ENCODE assay signal across 8 mouse cellular contexts in the genomic region with DNA sequence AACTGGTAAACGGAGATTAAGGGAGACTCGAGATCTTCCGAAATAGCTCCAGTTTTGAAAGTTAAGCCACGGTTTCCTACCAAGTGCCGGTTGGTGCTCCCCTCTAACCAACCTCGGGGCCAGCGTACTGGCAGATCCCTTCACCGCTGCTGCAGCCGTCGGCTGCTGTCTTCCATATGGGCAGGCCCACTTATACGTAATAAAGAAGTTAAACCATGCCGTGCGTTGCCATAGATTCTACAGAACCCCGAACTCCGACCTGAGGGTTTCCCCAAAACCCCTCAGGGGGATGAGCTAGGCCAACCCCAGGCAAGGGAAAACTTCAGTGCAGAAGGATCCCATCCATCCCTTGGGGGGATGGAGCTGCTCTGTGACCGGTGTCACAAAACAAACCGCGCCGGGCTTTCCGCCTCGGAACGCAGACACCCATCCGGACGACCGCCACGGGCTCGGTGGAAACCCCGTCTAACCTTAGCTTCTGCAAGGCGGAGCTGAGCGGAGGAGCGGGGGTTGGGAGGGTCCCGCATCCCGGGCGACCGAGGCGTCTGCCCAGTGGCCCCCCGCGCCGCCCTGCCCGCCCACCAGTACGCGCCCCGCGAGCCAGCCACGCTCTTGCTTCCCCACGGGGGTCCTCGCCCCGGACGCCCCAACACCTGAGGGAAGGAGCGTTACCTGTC. TPM values are rescaled to one million over a fixed set of nuclear protein-coding genes. Genes with fewer than 3 reads are reported as not detected.
DNase-seq lines count a peak whose midpoint lies in the region; ATAC-seq and TF ChIP-seq lines count a peak whose summit lies in the region.

No protein-coding gene starts in this region.

- H3K27ac ChIP-seq in cerebellum, adult 2 months (ENCODE audit: insufficient read depth, low read length) = peak overlapping the region; percentile 20; the same call in 1 of the 2 replicates
- H3K27ac ChIP-seq in heart, postnatal 0 days (ENCODE audit: low read depth) = peak overlapping the region; percentile 95
- peak overlapping the region; percentile 58 for H3K27ac ChIP-seq in small intestine, adult 2 months (ENCODE audit: insufficient read depth, low read depth, low read length)

- under 1% methylated on average over 50 of the region's 50 CpGs for WGBS in cerebellum, adult 2 months
- WGBS in heart, postnatal 0 days = under 1% methylated on average over 44 of the region's 50 CpGs
- WGBS in small intestine, adult 2 months = under 1% methylated on average over 50 of the region's 50 CpGs

- no peak for TF ChIP-seq EP300 in heart, postnatal 0 days (IDR thresholded peaks at IDR 0.05; ENCODE audit: low read depth)

- no peaks in the 10 kb centered on the region; the same call in none of the 2 replicates for H3K36me3 ChIP-seq in erythroblast, embryonic 14.5 days (ENCODE audit: control insufficient read depth)
- no peaks in the 10 kb centered on the region for H3K36me3 ChIP-seq in heart, postnatal 0 days (replicated peaks; ENCODE audit: control insufficient read depth, insufficient read depth, low read length)
- no peaks in the 10 kb centered on the region for H3K36me3 ChIP-seq in small intestine, adult 2 months (ENCODE audit: control insufficient read depth, insufficient read depth, low read length)

- no peak for TF ChIP-seq POLR2A in cerebellum, adult 2 months (IDR thresholded peaks at IDR 0.05; ENCODE audit: borderline replicate concordance, insufficient read depth, low read length)
- no peak for TF ChIP-seq POLR2A in small intestine, adult 2 months (IDR thresholded peaks at IDR 0.05; ENCODE audit: low read depth, low read length)

- H3K4me1 ChIP-seq in cerebellum, adult 2 months (ENCODE audit: control insufficient read depth, insufficient read depth, low read length) = no peaks in the 10 kb centered on the region
- H3K4me1 ChIP-seq in erythroblast, embryonic 14.5 days (ENCODE audit: control insufficient read depth) = peaks cover 11% of the 10 kb centered on the region
- no peaks in the 10 kb centered on the region; the same call in 1 of the 2 replicates for H3K4me1 ChIP-seq in heart, postnatal 0 days (ENCODE audit: control insufficient read depth, insufficient read depth)
- H3K4me1 ChIP-seq in small intestine, adult 2 months (ENCODE audit: control insufficient read depth, insufficient read depth, insufficient read length, low read length) = no peaks in the 10 kb centered on the region

- no peak for TF ChIP-seq CTCF in cerebellum, adult 2 months (IDR thresholded peaks at IDR 0.05; ENCODE audit: borderline replicate concordance, insufficient read depth, low read depth, low read length)
- no peak for TF ChIP-seq CTCF in heart, postnatal 0 days (IDR thresholded peaks at IDR 0.05; ENCODE audit: low read depth)
- no peak for TF ChIP-seq CTCF in small intestine, adult 2 months (IDR thresholded peaks at IDR 0.05; ENCODE audit: extremely low read depth, insufficient read length, insufficient replicate concordance, low read depth, low read length)

- H3K4me3 ChIP-seq in cerebellum, adult 2 months (replicated peaks; ENCODE audit: insufficient read depth, low read depth, low read length) = peak overlapping the region; percentile 69
- H3K4me3 ChIP-seq in erythroblast, embryonic 14.5 days (replicated peaks) = peak overlapping the region; percentile 82
- peak overlapping the region; percentile 89 for H3K4me3 ChIP-seq in heart, postnatal 0 days (ENCODE audit: low read depth, low read length)
- peak overlapping the region; percentile 84 for H3K4me3 ChIP-seq in small intestine, adult 2 months (ENCODE audit: low read depth, low read length)

- H3K4me2 ChIP-seq in heart, postnatal 0 days (ENCODE audit: low read depth, low read length) = peak overlapping the region; percentile 89

- peak; percentile 15 for ATAC-seq in activated CD4-positive, CD25-positive, alpha-beta regulatory T cell, adult 4 months
- ATAC-seq in heart, postnatal 0 days (ENCODE audit: insufficient read depth, low read depth) = peak; percentile 34

- H3K9ac ChIP-seq in heart, postnatal 0 days (replicated peaks; ENCODE audit: low read depth, low read length) = peak overlapping the region; percentile 76

- H3K27me3 ChIP-seq in cerebellum, adult 2 months (ENCODE audit: control insufficient read depth, insufficient read depth, low read length) = no peaks in the 10 kb centered on the region
- H3K27me3 ChIP-seq in erythroblast, embryonic 14.5 days (ENCODE audit: control insufficient read depth) = no peaks in the 10 kb centered on the region
- H3K27me3 ChIP-seq in heart, postnatal 0 days (ENCODE audit: control insufficient read depth, insufficient read depth, low read length) = no peaks in the 10 kb centered on the region
- no peaks in the 10 kb centered on the region for H3K27me3 ChIP-seq in small intestine, adult 2 months (ENCODE audit: control insufficient read depth, insufficient read depth, low read length)

- peaks cover 7% of the 10 kb centered on the region for H3K9me3 ChIP-seq in erythroblast, embryonic 14.5 days (ENCODE audit: control insufficient read depth, low read length)
- H3K9me3 ChIP-seq in heart, postnatal 0 days (replicated peaks; ENCODE audit: control insufficient read depth, low read length) = no peaks in the 10 kb centered on the region

- DNase-seq in cerebellum, adult 2 months = no peak
- DNase-seq in cerebellum, adult 8-10 months = no peak
- peak; percentile 40 for DNase-seq in heart, postnatal 0 days (ENCODE audit: low spot score)
- peak; percentile 24 to 60 for DNase-seq in kidney, postnatal 25 days
- DNase-seq in lung, postnatal 36 days = peak; percentile 18

RNA-seq across cellular contexts. Expression of a gene that starts 0.7 kb away (rescaled TPM):
- polyA plus RNA-seq in cerebellum, adult 2 months (2012; rRNA removed) = 12.4 and 14.9 TPM in 2 replicates
- 10 to 100 TPM; 18.6 to 19.2 TPM for polyA plus RNA-seq in activated CD4-positive, CD25-positive, alpha-beta regulatory T cell, adult 4 months (2017; shearing (Covaris generic))
- polyA plus RNA-seq in erythroblast, embryonic 14.5 days (2012) = 0.02 and 0.10 TPM in 2 replicates
- total RNA-seq in heart, postnatal 0 days (2014; rRNA removed; ENCODE audit: low replicate concordance) = 9.8 and 11.2 TPM in 2 replicates
- polyA plus RNA-seq in heart, postnatal 0 days (2015; fragmentation: Nextera tagmentation; extraction: Ambion mirVana) = 4.4 and 5.0 TPM in 2 replicates
- polyA plus RNA-seq in small intestine, adult 2 months (2012; rRNA removed) = 0.56 and 0.74 TPM in 2 replicates

RNA-seq across cellular contexts. Expression of a gene that starts 23.6 kb away (rescaled TPM):
- 52.8 and 53.1 TPM in 2 replicates for polyA plus RNA-seq in cerebellum, adult 2 months (2012; rRNA removed)
- 10 to 100 TPM; 19.2 to 23.8 TPM for polyA plus RNA-seq in activated CD4-positive, CD25-positive, alpha-beta regulatory T cell, adult 4 months (2017; shearing (Covaris generic))
- polyA plus RNA-seq in erythroblast, embryonic 14.5 days (2012) = 0.01 and 0.05 TPM in 2 replicates
- total RNA-seq in heart, postnatal 0 days (2014; rRNA removed; ENCODE audit: low replicate concordance) = 2.2 and 3.2 TPM in 2 replicates
- polyA plus RNA-seq in heart, postnatal 0 days (2015; fragmentation: Nextera tagmentation; extraction: Ambion mirVana) = 4.3 TPM in 2 replicates
- 6.7 and 15.9 TPM in 2 replicates for polyA plus RNA-seq in small intestine, adult 2 months (2012; rRNA removed)

Comparison
In these comparisons a context has a peak if more than half of its experiments do, and no peak if none do; other contexts are left out.
1. DNase-seq: peak in heart, postnatal 0 days (single experiment), kidney, postnatal 25 days (2 of 2) and lung, postnatal 36 days (single experiment); none in cerebellum, adult 2 months (0 of 2) and cerebellum, adult 8-10 months (single experiment).
2. H3K27ac ChIP-seq: peak in every context shown above with its lines; median percentile 95 in heart, postnatal 0 days; 58 in small intestine, adult 2 months; 20 in cerebellum, adult 2 months.
3. Peak in every context shown above with its lines, with median percentiles within 50 percentile points of each other: H3K4me3 ChIP-seq.